In the genomic region with DNA sequence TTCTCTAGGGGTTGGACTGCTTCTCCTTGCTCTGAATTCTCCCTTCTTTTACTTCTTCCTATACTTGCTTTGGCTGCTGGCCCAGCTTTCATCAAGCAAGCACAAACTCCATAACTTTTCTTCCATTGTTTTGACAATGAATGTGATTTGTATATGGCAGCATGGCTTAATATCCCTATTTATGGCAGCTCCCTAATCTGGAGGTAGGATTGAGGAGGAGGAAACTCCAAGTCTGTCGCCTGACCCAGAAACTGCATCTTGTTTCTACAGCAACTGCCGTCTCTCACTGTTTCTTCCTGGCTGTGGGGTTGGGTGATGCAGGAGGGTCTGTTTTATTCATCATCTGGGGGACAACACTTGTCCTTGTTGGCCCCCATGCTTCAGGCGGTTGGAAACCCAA, we compare ENCODE assay signal across 15 mouse cellular contexts.
"Had no signal": no experiment of that assay in that cellular context is flagged by ENCODE, and none has a peak within 500 bp of the region (broad histone marks: within the 10 kb centered on the region; RNA-seq: fewer than 3 reads in every experiment).

No protein-coding gene starts in this region.

- ATAC-seq: liver, embryonic 12.5 days; midbrain, embryonic 13.5 days; midbrain, embryonic 16.5 days had no signal

- DNase-seq: kidney, adult 11 months; kidney, adult 8-10 months; kidney, postnatal 10 days; kidney, postnatal 36 days; layer of hippocampus, postnatal 36 days; liver; lung, adult 18-20 months; lung, postnatal 10 days; lung, postnatal 36 days; retina, postnatal 1 day; right cerebral cortex, postnatal 14 days; thymus, postnatal 25 days had no signal
